Mouse (Mus musculus) testis, postnatal 10 days (tissue): Measurements from ENCODE around the gene Llph.
"Not testable (repeated sequence)": the region's sequence is repeated elsewhere in the genome, so short reads cannot be mapped to it uniquely, and the experiment has no call there.

ENCODE experiments used
- DNase-seq: peaks from one replicate; pipeline ENCODE4 v3.0.0; 2021; ENCODE audit warnings: low spot score

The Llph gene

DNA sequence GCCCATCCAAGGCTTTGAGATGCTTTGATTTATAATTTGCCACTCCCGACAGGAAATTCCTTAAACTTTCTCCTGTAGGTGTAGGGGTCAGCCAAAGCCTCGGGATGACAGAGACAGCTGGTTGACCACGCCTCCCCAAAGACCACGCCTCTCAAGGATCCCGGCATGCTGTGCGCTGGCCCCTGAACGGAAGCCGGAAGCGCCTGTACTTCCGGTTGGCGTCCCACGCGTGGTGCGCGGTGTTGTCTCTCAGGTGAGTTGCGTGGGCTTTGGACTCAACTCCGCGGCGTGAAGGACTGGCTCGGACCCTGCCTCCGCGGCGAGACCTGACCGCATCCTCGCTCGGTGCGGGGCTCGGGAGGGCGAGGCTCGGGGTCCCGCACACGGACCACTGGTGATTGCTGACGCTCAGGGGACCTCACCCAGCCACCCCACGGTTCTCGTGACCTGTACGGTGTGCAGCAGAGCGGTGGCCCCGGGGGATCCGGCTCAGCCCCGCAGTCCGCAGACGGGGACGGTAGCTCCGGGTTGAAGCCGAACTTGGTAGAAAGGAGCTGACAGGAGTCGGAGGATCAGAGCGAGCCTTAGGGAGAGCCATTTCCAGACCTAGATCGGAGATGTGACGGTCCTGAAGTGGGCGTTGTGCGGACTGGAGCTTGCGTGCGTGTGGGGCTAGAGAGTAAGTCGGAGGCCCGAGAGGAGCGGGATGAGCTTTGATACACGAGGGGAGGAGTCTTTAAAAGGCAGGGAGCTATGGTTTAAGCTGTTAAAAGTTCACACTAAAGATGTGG lies at the start of gene Llph:
Gene Llph (plus strand): TSS at position 200 of the 791 bp plus-strand sequence.
- DNase-seq = peak; percentile 95

GRCm38 (mm10) chr10:120182887-120183286 lies 44.0 kb upstream of the Llph start:
- no peak for DNase-seq

DNA sequence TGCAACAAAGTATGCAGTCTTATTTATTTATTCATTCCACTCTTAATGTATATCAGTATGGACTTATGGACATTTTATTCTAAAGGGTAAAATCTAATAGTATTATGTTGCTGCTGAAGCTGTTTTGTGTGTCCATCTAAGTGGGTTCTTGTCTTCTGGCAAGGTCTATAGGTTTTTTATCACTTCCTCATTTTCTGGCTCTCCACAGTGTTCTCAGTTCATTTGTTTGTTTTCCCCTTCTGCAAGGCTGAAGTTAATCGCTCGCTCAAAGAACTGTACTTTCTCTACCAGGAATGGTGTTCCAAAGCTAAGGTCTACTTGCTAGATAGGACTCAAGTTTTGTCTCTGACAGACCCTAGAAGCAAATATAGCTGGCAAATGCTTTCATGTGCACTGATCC lies 43.5 kb upstream of the Llph start:
- DNase-seq = no peak

GRCm38 (mm10) chr10:120188513-120188912 lies 38.4 kb upstream of the Llph start:
- no peak for DNase-seq

GRCm38 (mm10) chr10:120189276-120189675 lies 37.6 kb upstream of the Llph start:
- no peak for DNase-seq

DNA sequence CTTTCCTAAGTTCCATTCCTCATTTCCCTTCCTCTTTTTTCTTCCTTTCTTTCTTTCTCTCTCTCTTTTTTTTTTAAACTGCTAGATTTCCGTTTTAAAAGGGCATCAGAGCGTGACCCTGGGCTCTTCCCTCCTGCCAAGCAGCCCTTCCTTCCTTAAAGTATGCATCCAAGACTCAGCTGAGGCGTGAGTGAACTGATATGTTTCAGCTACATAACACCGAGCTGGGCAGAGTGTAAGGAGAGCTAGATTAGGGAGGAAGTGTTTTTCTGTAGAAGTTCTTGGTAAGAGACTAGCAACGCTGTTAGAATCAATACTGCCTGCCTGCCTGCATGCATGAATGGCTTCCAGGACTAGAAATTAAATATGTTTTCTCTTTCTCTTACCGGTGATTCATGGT lies 37.1 kb upstream of the Llph start:
- DNase-seq = no peak

DNA sequence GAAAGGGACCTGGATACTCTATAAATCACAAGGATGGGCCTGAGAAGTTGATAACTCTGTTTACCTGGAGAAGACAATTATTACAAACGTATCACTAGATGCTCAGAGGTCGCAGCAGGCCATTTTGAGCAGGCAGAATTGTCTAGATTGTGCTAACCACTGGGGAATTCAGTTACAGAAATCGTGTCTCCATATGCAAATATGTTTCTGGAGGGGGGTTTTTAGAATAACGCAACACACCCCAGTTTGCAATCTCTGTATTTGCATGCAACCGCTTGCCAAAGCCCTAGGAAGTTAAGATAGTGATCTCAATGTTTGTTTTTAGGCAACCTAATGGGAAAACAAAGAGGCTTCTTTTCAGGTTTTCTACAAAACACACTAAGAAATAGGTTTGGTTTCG lies 35.7 kb upstream of the Llph start:
- no peak for DNase-seq

- no peak for DNase-seq
These were observed 34.6 kb upstream of the Llph start for GRCm38 (mm10) chr10:120192278-120192677.

DNA sequence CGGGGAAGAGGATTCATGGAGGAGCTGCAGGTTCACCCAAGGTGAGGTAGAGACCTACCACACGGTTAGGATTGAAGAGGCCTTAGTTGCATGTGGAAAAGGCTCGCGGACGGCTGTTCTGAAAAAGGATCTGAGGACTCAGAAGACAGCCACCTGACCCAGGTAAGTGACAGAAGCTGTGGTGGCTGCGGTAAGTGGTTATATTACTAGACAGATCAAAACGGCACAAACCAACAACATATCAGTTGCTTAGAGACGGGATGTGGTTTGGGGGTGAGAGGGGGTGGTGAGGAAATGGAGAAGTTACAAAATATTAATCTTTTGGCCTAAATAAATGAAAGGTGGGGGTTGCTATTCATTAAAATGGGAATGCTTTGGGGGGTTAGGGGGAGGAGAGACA lies 33.6 kb upstream of the Llph start:
- no peak for DNase-seq

GRCm38 (mm10) chr10:120197061-120197835 lies 29.6 kb upstream of the Llph start:
- no peak for DNase-seq

DNA sequence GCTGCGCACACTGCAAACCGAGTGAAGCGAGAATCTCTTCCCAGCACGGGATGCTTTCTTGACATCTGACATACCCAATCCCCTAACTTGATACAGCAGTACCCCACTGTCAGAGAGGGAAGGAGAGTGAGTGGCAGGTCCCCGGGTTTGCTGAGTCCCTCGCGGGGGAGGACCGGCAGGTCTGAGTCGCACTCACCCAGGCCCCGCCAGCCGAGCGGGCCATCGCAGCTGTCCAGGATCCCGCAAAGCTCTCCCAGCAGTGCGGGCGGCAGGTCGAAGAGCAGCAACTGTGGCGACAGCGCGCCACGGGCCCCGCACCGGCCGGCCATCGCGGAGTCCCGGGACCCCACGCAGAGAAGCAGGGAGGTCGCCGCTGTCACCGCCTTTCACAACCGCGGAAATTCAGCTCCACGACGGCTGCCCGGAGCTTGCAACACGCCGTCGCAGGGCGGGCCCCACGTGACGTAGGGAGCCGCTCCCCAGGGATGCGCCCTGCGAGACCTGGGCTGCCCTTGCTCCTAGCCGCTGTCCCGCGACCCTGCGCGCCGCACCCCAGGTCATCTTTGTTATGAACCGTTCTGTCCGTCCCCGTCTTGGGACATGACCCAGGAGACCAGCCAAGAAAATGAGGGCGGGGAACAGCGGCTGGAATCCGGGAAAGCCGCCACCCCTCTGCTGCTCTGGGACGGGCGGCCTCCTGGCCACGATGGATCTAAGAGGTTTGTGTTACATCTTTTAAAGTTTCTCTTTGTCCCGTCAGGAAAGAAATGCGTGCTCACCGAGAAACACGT lies 25.5 kb upstream of the Llph start, which contains the start of gene Tmbim4:
Gene Tmbim4 (plus strand): TSS at position 460 of the 791 bp plus-strand sequence.
- DNase-seq = peak; percentile 74

- DNase-seq = peak; percentile 94
These were observed 24.9 kb upstream of the Llph start, which contains the start of gene Irak3 for GRCm38 (mm10) chr10:120201961-120202402. Irak3 (minus strand) TSS chr10:120202130.

DNA sequence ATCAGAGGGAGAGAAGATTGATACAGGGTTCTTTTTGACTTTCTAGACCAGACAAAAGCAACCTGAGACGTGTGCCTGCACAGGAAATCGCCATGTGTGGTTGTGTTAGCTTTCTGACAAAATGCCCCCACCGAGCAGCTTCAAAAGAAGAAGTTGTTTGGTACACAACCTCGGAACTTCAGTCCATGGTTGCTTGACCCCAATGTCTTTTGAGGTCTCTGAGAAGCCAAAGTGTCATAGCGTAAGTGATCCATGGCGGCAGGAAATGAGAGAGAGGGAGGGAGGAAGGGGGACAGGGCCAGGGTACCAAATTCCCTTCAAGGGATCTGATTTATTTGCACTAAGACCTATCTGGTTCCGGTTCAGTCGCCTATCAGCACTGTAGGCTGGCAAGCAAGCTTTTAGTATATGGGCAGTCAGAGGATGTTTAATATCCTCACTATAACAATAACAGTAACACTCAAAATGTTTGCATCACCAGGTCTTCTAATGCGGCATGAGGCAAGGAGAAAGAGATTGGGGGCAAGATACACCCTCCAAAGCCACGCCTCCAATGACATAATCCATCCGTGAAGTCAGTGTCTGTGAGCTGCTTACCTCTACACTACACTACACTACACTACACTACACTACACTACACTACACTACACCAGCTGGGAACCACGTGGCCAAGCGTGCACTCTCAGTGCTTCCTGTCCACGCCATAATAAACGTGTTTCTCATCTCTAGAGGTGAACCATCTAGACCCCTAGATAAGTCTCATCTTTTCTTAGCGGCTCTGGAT lies 24.2 kb upstream of the Llph start:
- no peak for DNase-seq

DNA sequence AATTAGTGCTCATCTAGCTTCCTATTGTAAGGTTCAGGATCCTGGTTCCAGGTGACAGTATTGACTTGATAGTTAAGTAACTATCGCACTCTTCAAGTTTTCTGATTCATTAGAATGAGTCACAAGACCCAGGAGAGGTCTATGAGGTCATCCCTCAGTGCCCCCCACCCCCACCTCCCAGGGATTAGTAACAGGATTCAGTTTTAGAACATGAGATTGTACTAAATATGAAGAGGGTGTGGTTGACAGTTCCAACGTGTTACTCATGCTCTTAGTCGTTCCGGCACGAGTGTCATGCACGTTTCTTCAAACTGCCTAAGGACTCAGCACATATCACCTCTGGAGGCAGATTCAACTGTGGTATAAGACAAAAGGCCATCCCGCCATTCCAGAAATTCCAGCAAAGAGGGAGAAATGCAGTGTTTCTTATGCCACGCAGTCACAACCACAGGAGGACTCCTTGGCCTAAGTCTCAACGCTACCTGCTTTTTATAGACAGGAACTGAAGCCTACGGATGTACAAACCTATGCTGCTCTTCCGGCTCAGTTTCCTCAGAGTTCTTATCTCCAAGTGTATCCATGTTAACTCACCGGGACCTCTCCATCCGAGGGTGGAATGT lies 22.2 kb upstream of the Llph start:
- no peak for DNase-seq

DNA sequence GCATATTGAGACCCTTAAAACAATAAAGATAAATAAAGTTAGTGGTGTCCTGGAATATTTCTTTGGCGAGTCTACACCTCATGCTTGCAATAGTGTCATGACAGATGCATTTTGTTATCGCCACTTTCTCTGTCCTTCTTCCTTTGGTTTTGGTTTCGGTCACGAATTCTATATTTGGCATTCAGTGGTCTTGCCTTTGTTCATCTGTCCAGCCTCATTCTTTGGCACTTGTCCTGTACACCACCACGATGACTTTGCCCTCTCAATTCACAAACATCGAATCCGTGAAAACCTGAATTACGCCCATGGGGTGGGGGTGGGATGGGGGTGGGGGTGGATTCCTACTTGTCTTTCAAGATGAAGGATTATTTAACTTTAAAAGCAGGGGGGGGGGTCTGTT lies 18.9 kb upstream of the Llph start:
- no peak for DNase-seq

GRCm38 (mm10) chr10:120208575-120209538 lies 18.0 kb upstream of the Llph start:
- peak; percentile 93 for DNase-seq

DNA sequence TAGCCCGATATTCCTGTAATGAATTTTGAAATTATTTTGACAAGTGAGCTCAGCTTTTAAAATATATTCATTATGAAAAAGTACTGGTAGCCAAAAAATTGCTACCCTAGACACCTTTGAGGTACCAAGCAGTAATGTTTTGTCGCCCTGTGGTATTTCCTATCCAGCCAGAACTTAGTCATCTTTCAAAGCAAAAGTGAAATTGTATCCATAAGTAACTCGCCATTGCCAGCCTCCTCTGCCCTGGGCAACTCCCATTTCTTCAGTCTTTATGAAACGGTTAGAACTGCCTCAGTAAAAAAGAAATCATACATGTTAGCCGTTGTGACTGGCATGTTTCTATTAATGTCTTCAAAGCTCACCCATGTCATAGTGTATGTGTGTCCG lies 17.3 kb upstream of the Llph start:
- DNase-seq = no peak

DNA sequence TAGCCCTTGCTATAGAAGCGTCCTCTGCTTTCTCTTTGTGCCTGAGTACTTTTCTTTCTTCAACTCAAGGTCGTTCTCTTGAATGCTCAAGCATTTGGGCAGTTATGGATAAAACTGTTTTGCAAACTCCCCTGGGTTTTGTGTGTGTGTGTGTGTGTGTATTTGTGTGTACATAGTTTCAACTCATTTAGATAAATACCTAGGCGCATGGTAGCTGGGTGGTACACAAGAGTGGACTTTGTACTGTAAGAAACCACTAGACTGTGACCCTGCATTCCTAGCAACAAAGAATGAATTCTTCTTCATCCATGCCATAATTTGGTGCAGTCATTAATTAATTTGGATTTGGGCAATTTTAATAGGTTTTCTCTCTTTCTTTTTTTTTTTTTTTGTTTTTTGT lies 16.8 kb upstream of the Llph start:
- DNase-seq = no peak

GRCm38 (mm10) chr10:120217099-120217498 lies 9.8 kb upstream of the Llph start:
- not testable (repeated sequence) for DNase-seq

DNA sequence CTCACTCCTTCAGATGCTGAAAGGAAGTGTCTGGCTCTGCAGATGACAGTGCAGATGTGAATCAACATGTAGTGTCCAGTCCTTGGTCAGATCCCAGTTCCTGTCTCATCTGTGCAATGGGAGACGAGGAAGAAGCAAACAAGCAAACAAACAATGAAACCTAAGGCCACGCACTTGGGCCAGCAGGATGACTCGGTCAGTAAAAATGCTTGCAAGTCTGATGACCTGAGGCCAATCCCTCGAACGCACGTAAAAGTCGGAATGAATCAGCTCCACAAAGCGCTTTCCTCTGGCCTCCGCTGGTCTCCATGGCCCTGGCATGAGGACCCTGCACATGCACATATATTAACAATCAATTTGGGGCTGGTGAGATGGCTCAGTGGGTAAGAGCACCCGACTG lies 7.9 kb upstream of the Llph start:
- DNase-seq = no peak
